Mouse (Mus musculus): Measurements from ENCODE around the gene C130032M10Rik.

- TF ChIP-seq POLR2A (IDR thresholded peaks at IDR 0.05; ENCODE audit: insufficient read length, low read depth): no peak
- TF ChIP-seq CEBPB (IDR thresholded peaks at IDR 0.05; ENCODE audit: insufficient read depth, poor library complexity, severe bottlenecking): no peak
- no peak for TF ChIP-seq USF1 (IDR thresholded peaks at IDR 0.05; ENCODE audit: low read depth)
- no peak for TF ChIP-seq POLR2AphosphoS2 (IDR thresholded peaks at IDR 0.05; ENCODE audit: insufficient read length, low read depth)
- no peak for TF ChIP-seq TCF12 (IDR thresholded peaks at IDR 0.05; ENCODE audit: insufficient read depth, poor library complexity, severe bottlenecking)
- TF ChIP-seq REST (IDR thresholded peaks at IDR 0.05; ENCODE audit: insufficient read depth, insufficient read length): no peak
- TF ChIP-seq MAX (IDR thresholded peaks at IDR 0.05; ENCODE audit: low read depth): no peak
- no peak for TF ChIP-seq MYOD1 (IDR thresholded peaks at IDR 0.05; ENCODE audit: control insufficient read depth in 1 of 3, insufficient read length in 2 of 3, low read depth in 2 of 3)
- TF ChIP-seq SRF (IDR thresholded peaks at IDR 0.05; ENCODE audit: control insufficient read depth, insufficient read length, low read depth): no peak
- TF ChIP-seq MYOG (IDR thresholded peaks at IDR 0.05; ENCODE audit: control insufficient read depth in 1 of 3, insufficient read depth in 1 of 3, insufficient read length in 2 of 3, low read depth in 2 of 3): no peak
- TF ChIP-seq TCF3 (IDR thresholded peaks at IDR 0.05; ENCODE audit: insufficient read length, low read depth): no peak
- TF ChIP-seq E2F4 (IDR thresholded peaks at IDR 0.05; ENCODE audit: insufficient read depth): no peak
Measured at GRCm38 (mm10) chr9:114522501-114522900, 7.0 kb downstream of the C130032M10Rik start.

Data from myocyte (in vitro differentiated cells).